Mouse (Mus musculus) brown adipose tissue, adult 24 weeks (tissue): ENCODE measurements around the gene Scd3. TPM values are rescaled to one million over a fixed set of nuclear protein-coding genes. Genes with fewer than 3 reads are reported as not detected.
"Not testable (repeated sequence)": the region's sequence is repeated elsewhere in the genome, so short reads cannot be mapped to it uniquely, and the experiment has no call there.

Source experiments
- H3K27ac ChIP-seq: fragments of 200-500 bp; replicated peaks from 2 replicates; pipeline ENCODE4 v1.5.1; 2012; ENCODE audit warnings: low read depth, mild to moderate bottlenecking, low read length
- H3K4me1 ChIP-seq: fragments of 200-500 bp; 2 replicates; pipeline ENCODE4 v1.6.1; 2012; ENCODE audit warnings: low read length, mixed read lengths; ENCODE audit not compliant: control insufficient read depth, insufficient read depth, insufficient read length
- H3K4me3 ChIP-seq: fragments of 200-500 bp; 2 replicates; pipeline ENCODE4 v1.5.1; 2012; ENCODE audit warnings: low read depth, mild to moderate bottlenecking, low read length, moderate library complexity; ENCODE audit not compliant: insufficient read depth
- polyA plus RNA-seq: library from polyadenylated mRNA; stranded (reverse); fragments of >200 nt; gene quantifications from 2 replicates; pipeline ENCODE4 v1.2.4, GENCODE M21; 2012; ENCODE audit not compliant: missing spikeins, insufficient read depth, insufficient read length

The Scd3 gene
- polyA plus RNA-seq, 1 experiment = 6.0 TPM

GRCm38 (mm10) chr19:44275418-44275817 is 72.3 kb downstream of the Scd3 start:
- no peak overlapping the region for H3K4me3 ChIP-seq
- no peak overlapping the region for H3K27ac ChIP-seq
- H3K4me1 ChIP-seq = no peaks in the 10 kb centered on the region

GRCm38 (mm10) chr19:44276861-44277260 is 73.8 kb downstream of the Scd3 start:
- peaks cover 8% of the 10 kb centered on the region; the same call in 1 of the 2 replicates for H3K4me1 ChIP-seq
- H3K4me3 ChIP-seq = no peak overlapping the region
- no peak overlapping the region for H3K27ac ChIP-seq

GRCm38 (mm10) chr19:44277931-44278330 is 74.9 kb downstream of the Scd3 start:
- Histone ChIP-seq H3K4me1 (peaks cover 8% of the 10 kb centered on the region; the same call in 1 of the 2 replicates), H3K4me3 (no peak overlapping the region), H3K27ac (no peak overlapping the region)

DNA sequence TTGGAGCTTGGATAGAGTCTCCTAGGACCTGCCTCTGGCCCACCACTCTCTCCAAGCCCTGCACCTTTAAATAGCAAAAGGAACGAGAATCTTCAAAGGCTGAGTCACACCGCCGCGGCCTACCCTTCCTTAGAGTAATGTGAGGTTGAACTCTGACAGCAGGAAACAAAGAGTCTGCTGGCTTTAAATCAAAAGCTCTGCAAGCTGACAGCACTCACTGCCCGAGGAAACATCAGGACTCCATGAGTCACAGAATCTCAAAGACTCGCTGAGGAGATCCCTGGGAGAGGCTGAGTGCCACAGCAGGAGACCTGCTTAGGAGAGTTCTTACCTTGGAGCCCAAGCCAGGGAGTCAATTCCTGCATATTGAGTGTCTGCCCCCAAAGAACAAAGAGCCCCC is 77.7 kb downstream of the Scd3 start:
- Histone ChIP-seq H3K4me1 (peaks cover 12% of the 10 kb centered on the region; the same call in 1 of the 2 replicates), H3K27ac (peak overlapping the region; percentile 54; the same call in 1 of the 2 replicates), H3K4me3 (no peak overlapping the region)

GRCm38 (mm10) chr19:44281825-44282447 is 78.9 kb downstream of the Scd3 start:
- H3K27ac ChIP-seq, H3K4me3 ChIP-seq: not testable (repeated sequence)
- peaks cover 12% of the 10 kb centered on the region; the same call in 1 of the 2 replicates for H3K4me1 ChIP-seq

DNA sequence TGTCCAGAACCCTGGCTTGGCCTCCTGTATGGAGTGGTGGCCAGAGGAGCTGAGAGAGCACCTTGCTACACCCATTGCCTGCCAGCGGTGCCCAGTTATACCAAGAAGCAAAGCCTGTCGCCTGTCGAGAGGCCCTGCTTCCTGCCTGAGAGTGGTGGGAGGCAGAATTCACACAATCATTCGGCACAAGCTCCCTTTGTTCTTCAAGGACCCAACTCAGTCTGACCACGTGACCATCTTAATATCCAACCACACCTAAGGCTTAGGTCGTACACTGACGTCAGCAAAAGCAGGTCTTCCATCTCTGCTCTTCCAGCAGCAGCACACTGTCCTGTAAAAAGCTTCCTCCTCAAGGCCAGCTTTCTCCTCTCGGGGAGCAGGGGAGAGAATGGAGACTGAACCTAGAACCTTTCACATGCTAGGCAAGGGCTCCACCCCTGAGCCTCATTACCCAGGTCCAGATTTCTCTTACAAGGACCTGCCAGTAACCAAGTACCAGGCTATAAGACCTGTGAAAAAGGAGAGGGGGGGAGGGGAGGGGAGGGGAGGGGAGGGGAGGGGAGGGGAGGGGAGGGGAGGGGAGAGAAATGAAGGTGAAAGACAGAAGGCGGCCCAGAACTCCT is 79.6 kb downstream of the Scd3 start:
- H3K4me3 ChIP-seq = no peak overlapping the region
- no peak overlapping the region for H3K27ac ChIP-seq
- peaks cover 12% of the 10 kb centered on the region; the same call in 1 of the 2 replicates for H3K4me1 ChIP-seq

DNA sequence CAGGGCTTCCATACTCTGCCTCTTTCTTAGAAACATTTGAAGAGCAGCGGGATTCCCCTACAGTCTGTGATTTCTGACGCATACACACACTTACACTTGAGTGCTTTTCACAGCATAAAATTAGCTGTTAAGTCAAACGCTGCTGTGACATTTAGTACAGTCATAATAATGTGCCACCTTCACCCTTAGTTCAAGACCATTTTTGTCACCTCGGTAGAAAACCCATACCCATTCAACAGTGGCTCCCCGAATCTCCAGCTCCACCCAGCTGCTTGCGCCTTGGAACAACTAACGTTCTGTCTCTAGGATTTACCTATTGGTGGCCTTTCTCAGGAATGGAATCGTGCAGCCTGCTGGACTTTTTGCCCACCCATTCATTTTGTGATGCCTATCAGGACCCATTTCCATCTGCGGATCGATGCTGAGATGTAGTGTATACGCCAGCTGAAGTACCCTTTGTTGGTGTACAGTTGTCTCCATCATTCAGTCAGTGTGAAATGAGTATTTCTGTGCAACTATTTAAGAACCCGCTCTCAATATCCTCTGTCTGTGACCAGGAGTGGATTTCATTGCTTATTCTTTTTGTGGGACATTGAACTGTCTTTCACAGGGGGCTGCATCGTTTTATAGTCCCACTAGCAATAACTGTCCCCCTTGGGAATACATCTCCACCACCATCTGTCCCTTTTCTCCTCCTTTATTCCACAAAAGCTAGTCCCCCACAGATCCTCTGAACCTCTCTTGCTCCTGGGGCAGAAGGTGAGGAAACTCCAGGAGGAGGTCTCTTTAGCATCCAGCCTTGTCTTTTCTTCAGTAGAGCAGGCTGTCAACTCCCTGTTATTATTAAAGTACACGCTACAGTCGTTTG is 80.3 kb downstream of the Scd3 start:
- Histone ChIP-seq H3K27ac (no peak overlapping the region), H3K4me1 (peaks cover 12% of the 10 kb centered on the region; the same call in 1 of the 2 replicates), H3K4me3 (peak overlapping the region; percentile 53; the same call in 1 of the 2 replicates)

DNA sequence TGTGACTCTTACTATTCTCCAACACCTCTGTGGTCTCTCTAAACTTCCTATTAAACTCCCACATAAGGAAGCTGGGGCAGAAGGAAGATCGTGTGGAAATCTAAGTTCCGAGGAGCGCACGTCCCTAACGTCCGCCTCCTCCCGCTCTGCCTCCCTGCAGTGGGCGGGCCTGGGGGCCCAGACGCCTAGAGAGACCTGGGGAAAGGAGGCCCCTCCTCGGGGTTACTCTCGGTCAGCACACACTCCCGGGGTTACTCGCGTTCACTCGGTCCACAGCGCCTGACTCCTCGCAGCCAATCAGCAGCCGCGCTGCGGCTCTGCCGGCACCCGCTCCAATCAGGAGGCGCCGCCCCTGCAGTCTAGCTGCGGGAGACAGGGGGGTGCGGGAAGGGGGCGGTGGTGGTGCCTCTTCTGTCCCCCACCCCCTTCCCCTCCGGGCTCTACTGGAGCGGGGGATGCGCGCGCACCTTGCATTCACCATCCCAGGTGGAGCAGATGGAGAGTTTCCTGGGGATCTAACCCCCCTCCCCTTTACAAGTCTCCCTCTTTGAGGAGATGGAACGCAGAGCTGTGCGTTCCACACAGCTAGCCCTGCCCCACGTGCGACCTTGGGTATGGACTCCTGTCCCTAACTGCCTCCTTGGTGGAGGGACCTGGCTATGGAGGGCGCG is 81.1 kb downstream of the Scd3 start:
- no peak overlapping the region for H3K27ac ChIP-seq
- peaks cover 12% of the 10 kb centered on the region; the same call in 1 of the 2 replicates for H3K4me1 ChIP-seq
- H3K4me3 ChIP-seq = peak overlapping the region; percentile 53

DNA sequence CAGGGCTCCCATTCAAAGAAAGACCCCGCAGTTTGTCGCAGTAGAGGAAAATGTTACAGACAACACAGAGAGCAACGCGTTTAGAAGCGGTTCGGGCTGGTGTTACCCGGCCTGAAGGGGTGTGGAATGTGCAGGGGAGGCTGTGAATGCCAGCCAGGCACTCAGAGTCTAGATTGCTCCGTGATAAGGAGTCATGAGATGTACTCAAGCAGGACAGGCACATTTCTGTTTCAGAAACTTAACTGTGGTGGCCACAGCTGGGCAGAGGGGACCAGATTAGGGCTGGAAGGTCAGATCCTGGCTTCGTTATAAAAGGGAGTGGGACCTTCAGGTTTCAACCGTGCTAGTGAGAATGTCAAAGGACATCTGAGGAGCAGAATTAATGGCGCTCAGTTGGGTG is 81.7 kb downstream of the Scd3 start:
- no peak overlapping the region for H3K27ac ChIP-seq
- H3K4me1 ChIP-seq = peaks cover 12% of the 10 kb centered on the region; the same call in 1 of the 2 replicates
- peak overlapping the region; percentile 53 for H3K4me3 ChIP-seq

DNA sequence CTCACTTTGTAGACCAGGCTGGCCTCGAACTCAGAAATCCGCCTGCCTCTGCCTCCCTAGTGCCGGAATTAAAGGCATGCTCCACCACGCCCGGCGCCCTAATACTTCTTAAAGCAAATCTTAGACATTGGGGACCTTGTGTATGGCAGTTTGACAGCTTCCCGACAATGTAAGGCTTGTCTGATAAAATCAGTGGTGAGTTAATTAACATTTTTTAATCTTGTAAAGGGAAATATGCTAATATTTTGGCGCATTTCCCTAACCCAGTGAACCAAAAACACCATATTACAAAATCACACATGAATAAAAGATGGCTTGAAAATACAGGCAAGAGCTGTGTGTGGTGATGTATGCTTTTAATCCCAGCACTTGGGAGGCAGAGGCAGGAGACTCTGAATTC is 82.5 kb downstream of the Scd3 start:
- Histone ChIP-seq H3K27ac (no peak overlapping the region), H3K4me1 (peaks cover 11% of the 10 kb centered on the region; the same call in 1 of the 2 replicates), H3K4me3 (no peak overlapping the region)

GRCm38 (mm10) chr19:44286109-44286508 is 83.0 kb downstream of the Scd3 start:
- Histone ChIP-seq H3K4me1 (peaks cover 7% of the 10 kb centered on the region; the same call in 1 of the 2 replicates), H3K4me3 (no peak overlapping the region), H3K27ac (no peak overlapping the region)

DNA sequence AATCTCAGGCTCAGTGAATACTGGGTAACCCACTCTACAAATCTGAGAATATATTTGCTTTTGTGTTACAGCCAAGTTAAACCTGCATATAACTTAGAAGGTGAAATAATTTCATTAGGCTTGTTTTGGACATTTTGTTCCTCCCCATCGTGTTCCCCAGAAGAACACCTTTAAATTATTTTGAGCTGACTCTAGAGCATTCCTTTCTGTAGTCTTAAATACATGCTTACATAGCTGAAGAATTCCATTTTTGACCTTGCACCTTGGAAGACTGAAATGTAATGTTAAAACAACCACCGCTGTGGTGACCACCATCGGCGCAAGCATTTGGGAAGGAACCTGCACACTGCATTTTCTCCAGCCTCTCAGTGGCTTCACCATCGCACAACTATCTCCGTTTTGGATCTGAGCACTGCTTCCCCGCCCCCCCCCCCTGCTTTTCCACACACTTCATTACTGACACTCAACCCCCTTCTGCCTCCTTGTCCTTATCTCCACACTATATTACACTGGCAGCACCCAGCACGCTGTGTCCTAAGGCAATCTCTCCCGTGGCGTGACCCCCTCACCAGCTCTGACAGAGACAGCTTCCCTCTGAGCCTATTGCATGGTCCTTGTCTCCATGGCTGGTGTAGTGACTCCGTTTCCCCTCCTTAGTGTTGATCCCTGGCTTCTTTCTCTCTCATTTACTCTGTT is 84.5 kb downstream of the Scd3 start:
- H3K27ac ChIP-seq = no peak overlapping the region

DNA sequence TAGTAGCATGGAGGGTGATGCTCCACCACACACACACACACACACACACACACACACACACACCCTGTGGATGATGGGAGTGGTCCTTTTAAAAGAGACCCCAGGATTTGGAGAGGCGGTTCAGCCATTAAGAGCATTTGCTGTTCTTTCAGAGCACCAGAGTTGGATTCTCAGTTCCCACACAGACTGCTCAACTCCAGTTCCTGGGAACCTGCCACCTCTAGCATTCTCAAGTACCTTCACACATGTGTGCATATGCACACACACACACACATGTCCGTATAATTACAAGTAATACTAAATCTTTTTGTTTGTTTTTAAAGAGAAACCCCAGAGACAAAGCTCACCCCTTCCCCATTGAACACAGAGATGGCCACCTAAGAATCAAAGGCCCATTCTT is 89.0 kb downstream of the Scd3 start:
- H3K4me3 ChIP-seq = no peak overlapping the region
- no peaks in the 10 kb centered on the region for H3K4me1 ChIP-seq
- H3K27ac ChIP-seq = no peak overlapping the region

More for the DNA sequence above, 84.5 kb downstream of the Scd3 start:
- H3K4me3 ChIP-seq = no peak overlapping the region
- H3K4me1 ChIP-seq = peaks cover 4% of the 10 kb centered on the region; the same call in 1 of the 2 replicates

- Histone ChIP-seq H3K4me1 (no peaks in the 10 kb centered on the region), H3K27ac (no peak overlapping the region), H3K4me3 (no peak overlapping the region)
Measured at GRCm38 (mm10) chr19:44292483-44292882, 89.4 kb downstream of the Scd3 start.
